Mouse (Mus musculus): ENCODE data around the gene Olfr827. TPM values are rescaled to one million over a fixed set of nuclear protein-coding genes. Genes with fewer than 3 reads are reported as not detected.

Olfr827 gene
- polyA plus RNA-seq (2012; rRNA removed): not detected in 2 replicates

GRCm38 (mm10) chr10:130214303-130214702 lies at the start of gene Olfr827:
Gene Olfr827 (minus strand): TSS chr10:130214403.
- no peaks in the 10 kb centered on the region for H3K36me3 ChIP-seq (ENCODE audit: control insufficient read depth, insufficient read depth, low read length)
- no peak within 1 kb of the TSS for H3K4me3 ChIP-seq (ENCODE audit: extremely low read depth, insufficient read depth, insufficient read length)
- no peak for TF ChIP-seq CTCF (IDR thresholded peaks at IDR 0.05; ENCODE audit: extremely low read depth, insufficient read depth, insufficient read length, insufficient replicate concordance)
- no peak for TF ChIP-seq POLR2A (IDR thresholded peaks at IDR 0.05; ENCODE audit: low read depth, low read length)
- no peaks in the 10 kb centered on the region for H3K4me1 ChIP-seq (ENCODE audit: control insufficient read depth, insufficient read depth, insufficient read length)
- H3K27me3 ChIP-seq (ENCODE audit: control insufficient read depth, insufficient read depth, low read length): no peaks in the 10 kb centered on the region
- WGBS: 83% methylated on average over 1 of the region's 1 CpGs
- no peak within 1 kb of the TSS for H3K27ac ChIP-seq (ENCODE audit: insufficient read depth, low read length)
- no peak for DNase-seq (ENCODE audit: low read depth in 1 of 2, low spot score in 2 of 2)

DNA sequence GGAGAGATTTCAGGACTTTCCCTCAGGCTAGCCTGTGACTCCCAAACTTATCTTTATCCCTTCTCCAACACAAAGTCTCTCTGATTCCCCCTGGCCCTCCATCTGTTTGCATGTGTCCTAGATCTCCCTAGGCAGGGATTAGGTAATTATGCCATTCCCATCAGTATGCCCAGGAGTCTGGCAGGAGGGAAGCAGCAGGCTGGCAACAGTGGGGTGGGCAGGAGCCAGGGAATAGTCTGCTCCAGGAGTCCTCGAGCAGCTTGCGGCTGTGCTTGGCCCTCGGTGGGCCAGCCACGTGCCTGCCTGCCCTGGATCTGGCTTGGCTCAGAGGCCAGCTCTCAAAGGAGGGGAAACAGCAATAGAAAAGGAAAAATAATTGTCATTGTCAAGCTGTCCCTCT lies 49.0 kb upstream of the Olfr827 start:
- H3K27me3 ChIP-seq (ENCODE audit: control insufficient read depth, insufficient read depth, low read length): no peaks in the 10 kb centered on the region
- no peak overlapping the region for H3K27ac ChIP-seq (ENCODE audit: insufficient read depth, low read length)
- DNase-seq (ENCODE audit: low read depth in 1 of 2, low spot score in 2 of 2): no peak
- no peaks in the 10 kb centered on the region for H3K4me1 ChIP-seq (ENCODE audit: control insufficient read depth, insufficient read depth, insufficient read length)
- TF ChIP-seq POLR2A (IDR thresholded peaks at IDR 0.05; ENCODE audit: low read depth, low read length) (no peak), CTCF (IDR thresholded peaks at IDR 0.05; ENCODE audit: extremely low read depth, insufficient read depth, insufficient read length, insufficient replicate concordance) (no peak)
- H3K36me3 ChIP-seq (ENCODE audit: control insufficient read depth, insufficient read depth, low read length): no peaks in the 10 kb centered on the region
- WGBS: 66% methylated on average over 4 of the region's 4 CpGs
- H3K4me3 ChIP-seq (ENCODE audit: extremely low read depth, insufficient read depth, insufficient read length): no peak overlapping the region

- Histone ChIP-seq H3K27me3 (ENCODE audit: control insufficient read depth, insufficient read depth, low read length) (no peaks in the 10 kb centered on the region), H3K36me3 (ENCODE audit: control insufficient read depth, insufficient read depth, low read length) (no peaks in the 10 kb centered on the region), H3K4me3 (ENCODE audit: extremely low read depth, insufficient read depth, insufficient read length) (no peak overlapping the region), H3K4me1 (ENCODE audit: control insufficient read depth, insufficient read depth, insufficient read length) (no peaks in the 10 kb centered on the region), H3K27ac (ENCODE audit: insufficient read depth, low read length) (no peak overlapping the region)
- no peak for TF ChIP-seq POLR2A (IDR thresholded peaks at IDR 0.05; ENCODE audit: low read depth, low read length)
- no peak for TF ChIP-seq CTCF (IDR thresholded peaks at IDR 0.05; ENCODE audit: extremely low read depth, insufficient read depth, insufficient read length, insufficient replicate concordance)
- 75% methylated on average over 1 of the region's 1 CpGs for WGBS
- DNase-seq (ENCODE audit: low read depth in 1 of 2, low spot score in 2 of 2): no peak
Measured at GRCm38 (mm10) chr10:130259483-130259882, 45.3 kb upstream of the Olfr827 start.

- Histone ChIP-seq H3K27me3 (ENCODE audit: control insufficient read depth, insufficient read depth, low read length) (no peaks in the 10 kb centered on the region), H3K27ac (ENCODE audit: insufficient read depth, low read length) (no peak overlapping the region), H3K36me3 (ENCODE audit: control insufficient read depth, insufficient read depth, low read length) (no peaks in the 10 kb centered on the region), H3K4me3 (ENCODE audit: extremely low read depth, insufficient read depth, insufficient read length) (no peak overlapping the region), H3K4me1 (ENCODE audit: control insufficient read depth, insufficient read depth, insufficient read length) (no peaks in the 10 kb centered on the region)
- no peak for DNase-seq (ENCODE audit: low read depth in 1 of 2, low spot score in 2 of 2)
- 29% methylated on average over 2 of the region's 2 CpGs for WGBS
- TF ChIP-seq CTCF (IDR thresholded peaks at IDR 0.05; ENCODE audit: extremely low read depth, insufficient read depth, insufficient read length, insufficient replicate concordance) (no peak), POLR2A (IDR thresholded peaks at IDR 0.05; ENCODE audit: low read depth, low read length) (no peak)
Measured at GRCm38 (mm10) chr10:130244271-130244670, 30.1 kb upstream of the Olfr827 start.

- WGBS: 71% methylated on average over 2 of the region's 2 CpGs
Measured at GRCm38 (mm10) chr10:130238318-130239209, 24.4 kb upstream of the Olfr827 start.

GRCm38 (mm10) chr10:130234576-130234975 lies 20.4 kb upstream of the Olfr827 start:
- no peak overlapping the region for H3K4me3 ChIP-seq (ENCODE audit: extremely low read depth, insufficient read depth, insufficient read length)
- H3K27me3 ChIP-seq (ENCODE audit: control insufficient read depth, insufficient read depth, low read length): no peaks in the 10 kb centered on the region
- DNase-seq (ENCODE audit: low read depth in 1 of 2, low spot score in 2 of 2): no peak
- H3K36me3 ChIP-seq (ENCODE audit: control insufficient read depth, insufficient read depth, low read length): no peaks in the 10 kb centered on the region
- H3K4me1 ChIP-seq (ENCODE audit: control insufficient read depth, insufficient read depth, insufficient read length): no peaks in the 10 kb centered on the region
- no peak for TF ChIP-seq POLR2A (IDR thresholded peaks at IDR 0.05; ENCODE audit: low read depth, low read length)
- TF ChIP-seq CTCF (IDR thresholded peaks at IDR 0.05; ENCODE audit: extremely low read depth, insufficient read depth, insufficient read length, insufficient replicate concordance): no peak
- H3K27ac ChIP-seq (ENCODE audit: insufficient read depth, low read length): no peak overlapping the region
- 48% methylated on average over 1 of the region's 1 CpGs for WGBS

More at GRCm38 (mm10) chr10:130238318-130239209, 24.4 kb upstream of the Olfr827 start:
- H3K27ac ChIP-seq (ENCODE audit: insufficient read depth, low read length): no peak overlapping the region
- no peaks in the 10 kb centered on the region for H3K27me3 ChIP-seq (ENCODE audit: control insufficient read depth, insufficient read depth, low read length)
- H3K4me1 ChIP-seq (ENCODE audit: control insufficient read depth, insufficient read depth, insufficient read length): no peaks in the 10 kb centered on the region
- TF ChIP-seq POLR2A (IDR thresholded peaks at IDR 0.05; ENCODE audit: low read depth, low read length) (no peak), CTCF (IDR thresholded peaks at IDR 0.05; ENCODE audit: extremely low read depth, insufficient read depth, insufficient read length, insufficient replicate concordance) (no peak)
- no peaks in the 10 kb centered on the region for H3K36me3 ChIP-seq (ENCODE audit: control insufficient read depth, insufficient read depth, low read length)
- DNase-seq (ENCODE audit: low read depth in 1 of 2, low spot score in 2 of 2): no peak
- H3K4me3 ChIP-seq (ENCODE audit: extremely low read depth, insufficient read depth, insufficient read length): no peak overlapping the region

DNA sequence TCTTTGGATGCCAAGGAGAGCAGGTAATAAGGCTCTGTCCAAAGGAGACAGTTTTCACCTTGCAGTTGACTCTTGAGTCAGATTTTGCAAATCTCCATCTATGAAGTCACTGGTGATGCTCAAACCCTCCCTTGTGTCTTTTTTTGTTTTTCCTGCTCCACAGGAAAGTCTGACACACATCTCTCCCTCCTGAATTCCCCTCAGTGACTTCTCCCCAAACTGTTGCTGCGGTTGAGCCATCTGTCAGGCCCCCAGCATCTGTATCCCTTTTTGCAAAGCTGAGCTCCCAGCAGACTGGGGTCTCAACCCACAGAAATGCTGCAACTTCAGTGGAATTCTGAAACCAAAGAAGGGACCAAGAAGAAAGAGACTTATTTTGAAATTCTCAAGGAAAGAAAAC lies 17.9 kb upstream of the Olfr827 start:
- H3K27ac ChIP-seq (ENCODE audit: insufficient read depth, low read length): no peak overlapping the region
- TF ChIP-seq POLR2A (IDR thresholded peaks at IDR 0.05; ENCODE audit: low read depth, low read length): no peak
- TF ChIP-seq CTCF (IDR thresholded peaks at IDR 0.05; ENCODE audit: extremely low read depth, insufficient read depth, insufficient read length, insufficient replicate concordance): no peak

More for the DNA sequence above, 17.9 kb upstream of the Olfr827 start:
- WGBS: 67% methylated on average over 1 of the region's 1 CpGs
- H3K4me3 ChIP-seq (ENCODE audit: extremely low read depth, insufficient read depth, insufficient read length): no peak overlapping the region
- H3K27me3 ChIP-seq (ENCODE audit: control insufficient read depth, insufficient read depth, low read length): no peaks in the 10 kb centered on the region
- H3K4me1 ChIP-seq (ENCODE audit: control insufficient read depth, insufficient read depth, insufficient read length): no peaks in the 10 kb centered on the region
- H3K36me3 ChIP-seq (ENCODE audit: control insufficient read depth, insufficient read depth, low read length): no peaks in the 10 kb centered on the region
- DNase-seq (ENCODE audit: low read depth in 1 of 2, low spot score in 2 of 2): no peak

All from spleen, adult 2 months (tissue).